Comparison of ENCODE assay signal across 7 mouse cellular contexts in genomic region chr8:84065457-84066072, GRCm38 (mm10). TPM values are rescaled to one million over a fixed set of nuclear protein-coding genes. Genes with fewer than 3 reads are reported as not detected.
A peak's percentile ranks its signal among the peaks of the same experiment; 100 is the strongest.
DNase-seq lines count a peak whose midpoint lies in the region; ATAC-seq and TF ChIP-seq lines count a peak whose summit lies in the region.

No protein-coding gene starts in this region.

- H3K27me3 ChIP-seq in lung, postnatal 0 days (replicated peaks; ENCODE audit: insufficient read depth, low read length): no peaks in the 10 kb centered on the region
- no peaks in the 10 kb centered on the region for H3K27me3 ChIP-seq in forebrain, embryonic 11.5 days (ENCODE audit: control insufficient read depth, insufficient read depth, low read length)
- H3K27me3 ChIP-seq in limb, embryonic 13.5 days: no peaks in the 10 kb centered on the region
- no peaks in the 10 kb centered on the region for H3K27me3 ChIP-seq in stomach, embryonic 14.5 days (ENCODE audit: control insufficient read depth, insufficient read depth, low read length)

- WGBS in lung, postnatal 0 days: 19% methylated on average over 5 of the region's 5 CpGs
- 32% methylated on average over 5 of the region's 5 CpGs for WGBS in forebrain, embryonic 11.5 days
- 31% methylated on average over 5 of the region's 5 CpGs for WGBS in limb, embryonic 13.5 days
- WGBS in stomach, embryonic 14.5 days: 17% methylated on average over 5 of the region's 5 CpGs

- H3K4me3 ChIP-seq in lung, postnatal 0 days (ENCODE audit: low read depth, low read length): peak overlapping the region; percentile 53
- H3K4me3 ChIP-seq in forebrain, embryonic 11.5 days (ENCODE audit: low read depth, low read length): peak overlapping the region; percentile 96
- H3K4me3 ChIP-seq in limb, embryonic 13.5 days: peak overlapping the region; percentile 86
- H3K4me3 ChIP-seq in stomach, embryonic 14.5 days (ENCODE audit: low read depth, low read length): peak overlapping the region; percentile 51

- H3K4me1 ChIP-seq in lung, postnatal 0 days (ENCODE audit: insufficient read depth, low read depth, low read length): peaks cover 20% of the 10 kb centered on the region; the same call in 1 of the 2 replicates
- peaks cover 2% of the 10 kb centered on the region; the same call in 1 of the 2 replicates for H3K4me1 ChIP-seq in forebrain, embryonic 11.5 days (replicated peaks; ENCODE audit: control insufficient read depth, insufficient read depth, low read length)
- peaks cover 32% of the 10 kb centered on the region for H3K4me1 ChIP-seq in limb, embryonic 13.5 days
- peaks cover 15% of the 10 kb centered on the region for H3K4me1 ChIP-seq in stomach, embryonic 14.5 days (ENCODE audit: control insufficient read depth, insufficient read depth, low read length)

- TF ChIP-seq EP300 in lung, postnatal 0 days (IDR thresholded peaks at IDR 0.05): no peak

- no peak for ATAC-seq in lung, postnatal 0 days
- ATAC-seq in forebrain, embryonic 11.5 days (replicated peaks; ENCODE audit: low FRiP score): no peak
- no peak for ATAC-seq in limb, embryonic 13.5 days (ENCODE audit: low FRiP score, low read depth)
- ATAC-seq in stomach, embryonic 14.5 days (ENCODE audit: insufficient number of reproducible peaks, insufficient read depth, low FRiP score, low read depth): no peak

- DNase-seq in lung, postnatal 0 days (ENCODE audit: low spot score): peak; percentile 34
- DNase-seq in lung, adult 18-20 months: no peak
- DNase-seq in forebrain, embryonic 11.5 days (ENCODE audit: low spot score): no peak
- DNase-seq in spleen, postnatal 14 days (ENCODE audit: low spot score in 2 of 2): no peak
- no peak for DNase-seq in layer of hippocampus, adult 9-11 months

- H3K27ac ChIP-seq in lung, postnatal 0 days (ENCODE audit: low read length): peak overlapping the region; percentile 89
- peak overlapping the region; percentile 39; the same call in 1 of the 2 replicates for H3K27ac ChIP-seq in forebrain, embryonic 11.5 days (ENCODE audit: low read depth, low read length)
- no peak overlapping the region for H3K27ac ChIP-seq in limb, embryonic 13.5 days
- H3K27ac ChIP-seq in stomach, embryonic 14.5 days (ENCODE audit: low read length): peak overlapping the region; percentile 73

- H3K4me2 ChIP-seq in lung, postnatal 0 days (replicated peaks; ENCODE audit: low read depth, low read length): peak overlapping the region; percentile 77
- peak overlapping the region; percentile 81 for H3K4me2 ChIP-seq in forebrain, embryonic 11.5 days (ENCODE audit: low read depth, low read length, severe bottlenecking)
- peak overlapping the region; percentile 82 for H3K4me2 ChIP-seq in limb, embryonic 13.5 days (replicated peaks)
- peak overlapping the region; percentile 65 for H3K4me2 ChIP-seq in stomach, embryonic 14.5 days (replicated peaks; ENCODE audit: low read depth, low read length)

- H3K36me3 ChIP-seq in lung, postnatal 0 days (ENCODE audit: insufficient read depth, low read length): no peaks in the 10 kb centered on the region
- no peaks in the 10 kb centered on the region for H3K36me3 ChIP-seq in forebrain, embryonic 11.5 days (ENCODE audit: control insufficient read depth, insufficient read depth, low read length)
- H3K36me3 ChIP-seq in limb, embryonic 13.5 days: no peaks in the 10 kb centered on the region
- no peaks in the 10 kb centered on the region for H3K36me3 ChIP-seq in stomach, embryonic 14.5 days (ENCODE audit: control insufficient read depth, insufficient read depth, low read length)

- no peak for TF ChIP-seq CTCF in lung, postnatal 0 days (IDR thresholded peaks at IDR 0.05)

- peak overlapping the region; percentile 41 for H3K9ac ChIP-seq in lung, postnatal 0 days (replicated peaks; ENCODE audit: low read depth)
- peak overlapping the region; percentile 75 for H3K9ac ChIP-seq in forebrain, embryonic 11.5 days (ENCODE audit: low read length)
- peak overlapping the region; percentile 82 for H3K9ac ChIP-seq in limb, embryonic 13.5 days
- peak overlapping the region; percentile 49 for H3K9ac ChIP-seq in stomach, embryonic 14.5 days (replicated peaks; ENCODE audit: low read depth, low read length)

- no peaks in the 10 kb centered on the region for H3K9me3 ChIP-seq in lung, postnatal 0 days (ENCODE audit: low read length)
- H3K9me3 ChIP-seq in forebrain, embryonic 11.5 days (ENCODE audit: control insufficient read depth, low read length): no peaks in the 10 kb centered on the region
- H3K9me3 ChIP-seq in limb, embryonic 13.5 days: no peaks in the 10 kb centered on the region
- H3K9me3 ChIP-seq in stomach, embryonic 14.5 days (ENCODE audit: control insufficient read depth, low read depth, low read length): no peaks in the 10 kb centered on the region

RNA-seq across cellular contexts. Expression of gene Gm10643, which starts 0.6 kb away (rescaled TPM):
- polyA plus RNA-seq in lung, postnatal 0 days (2015; fragmentation: Nextera tagmentation; extraction: Ambion mirVana): 1.2 and 1.3 TPM in 2 replicates
- 1.4 and 1.6 TPM in 2 replicates for polyA plus RNA-seq in forebrain, embryonic 11.5 days (2014; fragmentation: Nextera tagmentation; extraction: Ambion mirVana)
- 1.5 and 1.6 TPM in 2 replicates for polyA plus RNA-seq in limb, embryonic 13.5 days (2015; fragmentation: Nextera tagmentation; extraction: Ambion mirVana)
- polyA plus RNA-seq in stomach, embryonic 14.5 days (2014; fragmentation: Nextera tagmentation; extraction: Ambion mirVana): 1.5 and 2.9 TPM in 2 replicates

RNA-seq across cellular contexts. Expression of gene Rfx1, which starts 1.1 kb away (rescaled TPM):
- polyA plus RNA-seq in lung, postnatal 0 days (2015; fragmentation: Nextera tagmentation; extraction: Ambion mirVana): 4.5 and 5.2 TPM in 2 replicates
- polyA plus RNA-seq in forebrain, embryonic 11.5 days (2014; fragmentation: Nextera tagmentation; extraction: Ambion mirVana): 11.0 and 11.5 TPM in 2 replicates
- 9.5 and 10.1 TPM in 2 replicates for polyA plus RNA-seq in limb, embryonic 13.5 days (2015; fragmentation: Nextera tagmentation; extraction: Ambion mirVana)
- 10.4 and 12.0 TPM in 2 replicates for polyA plus RNA-seq in stomach, embryonic 14.5 days (2014; fragmentation: Nextera tagmentation; extraction: Ambion mirVana)

RNA-seq across cellular contexts. Expression of gene Rln3, which starts 20.8 kb away (rescaled TPM):
- 0.26 TPM in 1 of 2 replicates, not detected in the other for polyA plus RNA-seq in lung, postnatal 0 days (2015; fragmentation: Nextera tagmentation; extraction: Ambion mirVana)
- polyA plus RNA-seq in forebrain, embryonic 11.5 days (2014; fragmentation: Nextera tagmentation; extraction: Ambion mirVana): not detected in 2 replicates
- not detected in 2 replicates for polyA plus RNA-seq in limb, embryonic 13.5 days (2015; fragmentation: Nextera tagmentation; extraction: Ambion mirVana)
- not detected in 2 replicates for polyA plus RNA-seq in stomach, embryonic 14.5 days (2014; fragmentation: Nextera tagmentation; extraction: Ambion mirVana)

RNA-seq across cellular contexts. Expression of gene Il27ra, which starts 23.2 kb away (rescaled TPM):
- polyA plus RNA-seq in lung, postnatal 0 days (2015; fragmentation: Nextera tagmentation; extraction: Ambion mirVana): 0.56 and 0.93 TPM in 2 replicates
- polyA plus RNA-seq in forebrain, embryonic 11.5 days (2014; fragmentation: Nextera tagmentation; extraction: Ambion mirVana): 0.19 and 0.24 TPM in 2 replicates
- 0.98 and 1.1 TPM in 2 replicates for polyA plus RNA-seq in limb, embryonic 13.5 days (2015; fragmentation: Nextera tagmentation; extraction: Ambion mirVana)
- 1.1 and 1.3 TPM in 2 replicates for polyA plus RNA-seq in stomach, embryonic 14.5 days (2014; fragmentation: Nextera tagmentation; extraction: Ambion mirVana)

RNA-seq across cellular contexts. Expression of gene Dcaf15, which starts 39.0 kb away (rescaled TPM):
- polyA plus RNA-seq in lung, postnatal 0 days (2015; fragmentation: Nextera tagmentation; extraction: Ambion mirVana): 5.1 TPM in 2 replicates
- polyA plus RNA-seq in forebrain, embryonic 11.5 days (2014; fragmentation: Nextera tagmentation; extraction: Ambion mirVana): 14.4 and 14.5 TPM in 2 replicates
- polyA plus RNA-seq in limb, embryonic 13.5 days (2015; fragmentation: Nextera tagmentation; extraction: Ambion mirVana): 12.4 and 13.3 TPM in 2 replicates
- polyA plus RNA-seq in stomach, embryonic 14.5 days (2014; fragmentation: Nextera tagmentation; extraction: Ambion mirVana): 9.0 and 10.8 TPM in 2 replicates
